Mouse (Mus musculus) cerebellum, postnatal 4 days (tissue): Measurements from ENCODE around the gene Pus7l.

Experiments used
- DNase-seq, 2 experiments: peaks; one replicate each; pipeline ENCODE4 v3.0.0; 2022; ENCODE audit warnings: low spot score in 2 of 2, mixed read lengths in 1 of 2

Pus7l gene

DNA sequence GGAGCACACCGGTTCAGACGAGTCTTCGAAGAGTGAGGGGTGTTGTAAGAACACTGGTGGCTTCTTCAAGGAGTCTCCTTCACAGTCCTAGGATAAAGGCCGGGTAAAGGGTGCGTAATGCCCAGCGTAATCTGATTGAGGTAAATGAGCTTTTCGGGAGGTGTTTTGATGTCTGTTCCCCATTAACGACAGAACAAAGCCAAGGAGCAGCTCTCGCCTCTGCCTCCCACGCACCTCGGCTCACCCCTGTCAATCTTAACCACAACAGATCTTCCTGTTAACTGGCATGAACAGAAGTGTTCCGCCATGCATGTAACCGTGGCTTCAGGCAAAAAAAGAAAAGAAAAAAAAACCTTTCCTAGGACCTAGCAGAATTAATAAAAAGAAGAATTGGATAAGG lies 64.6 kb downstream of the Pus7l start:
- no peak for DNase-seq

- DNase-seq, result no peak
Measured at GRCm38 (mm10) chr15:94477287-94477686, 66.1 kb downstream of the Pus7l start.

GRCm38 (mm10) chr15:94475975-94476374 lies 67.4 kb downstream of the Pus7l start:
- DNase-seq, result no peak
